Mouse (Mus musculus) cerebellum, adult 8-10 months (tissue): ENCODE measurements around the gene Otor.
A peak's percentile ranks its signal among the peaks of the same experiment; 100 is the strongest.

ENCODE experiments used
- DNase-seq: peaks from one replicate; pipeline ENCODE4 v3.0.0; 2022

Otor gene

GRCm38 (mm10) chr2:143078198-143078851 lies at the start of gene Otor:
Gene Otor (plus strand): TSS chr2:143078473.
- DNase-seq, result no peak

- no peak for DNase-seq
Observed at GRCm38 (mm10) chr2:143031283-143031682, 47.0 kb upstream of the Otor start.

GRCm38 (mm10) chr2:143032378-143033255 lies 45.7 kb upstream of the Otor start:
- no peak for DNase-seq

GRCm38 (mm10) chr2:143034350-143035085 lies 43.8 kb upstream of the Otor start:
- DNase-seq, result no peak

GRCm38 (mm10) chr2:143035086-143035593 lies 43.1 kb upstream of the Otor start:
- no peak for DNase-seq

- no peak for DNase-seq
Observed at GRCm38 (mm10) chr2:143041596-143041995, 36.7 kb upstream of the Otor start.

GRCm38 (mm10) chr2:143055251-143055650 lies 23.0 kb upstream of the Otor start:
- no peak for DNase-seq

- no peak for DNase-seq
Observed at GRCm38 (mm10) chr2:143056736-143057135, 21.5 kb upstream of the Otor start.

- DNase-seq, result no peak
Observed at GRCm38 (mm10) chr2:143062432-143062811, 15.9 kb upstream of the Otor start.

GRCm38 (mm10) chr2:143062812-143063792 lies 15.2 kb upstream of the Otor start, which contains the start of gene Snrpb2:
Gene Snrpb2 (plus strand): TSS chr2:143063039.
- peak; percentile 86 for DNase-seq

- no peak for DNase-seq
Observed at GRCm38 (mm10) chr2:143065914-143066313, 12.4 kb upstream of the Otor start.

- DNase-seq, result no peak
Observed at GRCm38 (mm10) chr2:143081693-143082092, 3.4 kb downstream of the Otor start.

GRCm38 (mm10) chr2:143084852-143085397 lies 6.7 kb downstream of the Otor start:
- no peak for DNase-seq

- no peak for DNase-seq
Observed at GRCm38 (mm10) chr2:143089866-143090265, 11.6 kb downstream of the Otor start.

- DNase-seq, result peak; percentile 11
Observed at GRCm38 (mm10) chr2:143093726-143094125, 15.5 kb downstream of the Otor start.

- DNase-seq, result no peak
Observed at GRCm38 (mm10) chr2:143094761-143095160, 16.5 kb downstream of the Otor start.

- DNase-seq, result no peak
Observed at GRCm38 (mm10) chr2:143097170-143097569, 18.9 kb downstream of the Otor start.

GRCm38 (mm10) chr2:143113859-143114258 lies 35.6 kb downstream of the Otor start:
- peak; percentile 54 for DNase-seq

GRCm38 (mm10) chr2:143114716-143115115 lies 36.4 kb downstream of the Otor start:
- DNase-seq, result peak; percentile 53

- DNase-seq, result peak; percentile 31
Observed at GRCm38 (mm10) chr2:143117453-143117852, 39.2 kb downstream of the Otor start.

- DNase-seq, result no peak
Observed at GRCm38 (mm10) chr2:143118221-143118620, 39.9 kb downstream of the Otor start.
